Mouse (Mus musculus) embryonic facial prominence, embryonic 12.5 days (tissue): ENCODE measurements around the gene Lenep. TPM values are rescaled to one million over a fixed set of nuclear protein-coding genes. Genes with fewer than 3 reads are reported as not detected.

Experiments
- ATAC-seq: fragments of 200-750 bp; cut with Nextera tagmentation; 2 replicates; pipeline ENCODE4 v1.8.0; 2017; ENCODE audit not compliant: insufficient number of reproducible peaks, insufficient read depth, low FRiP score, low TSS enrichment
- H3K27ac ChIP-seq: fragments of 300-500 bp; sonication (generic); 2 replicates; pipeline ENCODE4 v1.5.1; 2016; ENCODE audit warnings: mild to moderate bottlenecking
- H3K27me3 ChIP-seq: fragments of 300-500 bp; sonication (generic); 2 replicates; pipeline ENCODE4 v1.6.1; 2016; ENCODE audit warnings: mild to moderate bottlenecking, moderate library complexity
- H3K36me3 ChIP-seq: fragments of 300-500 bp; sonication (generic); 2 replicates; pipeline ENCODE4 v1.6.1; 2016; ENCODE audit warnings: mild to moderate bottlenecking
- H3K4me1 ChIP-seq: fragments of 300-500 bp; sonication (generic); 2 replicates; pipeline ENCODE4 v1.6.1; 2016
- H3K4me2 ChIP-seq: fragments of 300-500 bp; sonication (generic); replicated peaks from 2 replicates; pipeline ENCODE4 v1.6.1; 2016; ENCODE audit warnings: mild to moderate bottlenecking, moderate library complexity
- H3K4me3 ChIP-seq: fragments of 300-500 bp; sonication (generic); 2 replicates; pipeline ENCODE4 v1.5.1; 2016; ENCODE audit warnings: mild to moderate bottlenecking
- H3K9ac ChIP-seq: fragments of 300-500 bp; sonication (generic); 2 replicates; pipeline ENCODE4 v1.6.1; 2016; ENCODE audit warnings: mild to moderate bottlenecking, moderate library complexity
- H3K9me3 ChIP-seq: fragments of 300-500 bp; sonication (generic); 2 replicates; pipeline ENCODE4 v1.6.1; 2016; ENCODE audit warnings: mild to moderate bottlenecking, moderate library complexity
- WGBS: fragments of 180-500 bp; shearing (Covaris S2); methylation state at CpG from one replicate; pipeline ENCODE4 v1.1.7; 2016; 5-methylcytosine and 5-hydroxymethylcytosine counted together
- polyA plus RNA-seq: library from polyadenylated mRNA; unstranded; fragments of >200 nt; fragmentation: Nextera tagmentation; extraction: Ambion mirVana; gene quantifications from 2 replicates; pipeline ENCODE4 v1.2.1, GENCODE M21; 2016

Gene Lenep
- polyA plus RNA-seq = 0.09 and 0.64 TPM in 2 replicates

DNA sequence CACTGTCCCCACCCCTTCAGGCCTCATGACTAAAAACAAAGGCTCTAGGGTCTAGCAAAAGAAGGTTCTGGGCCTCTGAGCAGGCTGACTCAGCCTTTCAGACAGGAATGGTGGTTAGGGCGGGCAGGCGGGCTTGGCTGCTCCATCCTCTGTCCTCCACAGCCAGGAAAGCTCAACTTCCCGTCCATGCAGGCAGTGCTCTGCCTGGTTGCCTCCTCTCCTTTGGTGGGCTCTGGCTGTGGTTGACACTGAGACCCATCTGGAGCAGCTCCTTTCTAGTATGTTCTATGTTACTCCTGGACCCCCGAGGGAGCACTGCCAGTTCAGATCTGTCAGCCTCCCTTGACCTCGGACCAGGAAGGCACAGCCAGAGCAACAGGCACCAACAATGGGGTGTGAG is at the start of gene Lenep:
TSS of gene Lenep (minus strand) at position 101 of the 400 bp plus-strand sequence.
- no peak for ATAC-seq
- Histone ChIP-seq H3K4me3 (no peak within 1 kb of the TSS), H3K4me2 (no peak within 1 kb of the TSS), H3K27me3 (no peaks in the 10 kb centered on the region), H3K9ac (no peak within 1 kb of the TSS), H3K9me3 (no peaks in the 10 kb centered on the region), H3K36me3 (peaks cover 22% of the 10 kb centered on the region), H3K4me1 (no peaks in the 10 kb centered on the region), H3K27ac (no peak within 1 kb of the TSS)
- WGBS = 79% methylated on average over 5 of the region's 5 CpGs

- no peak overlapping the region for H3K9ac ChIP-seq
- no peak for ATAC-seq
- H3K4me3 ChIP-seq = no peak overlapping the region
- no peak overlapping the region for H3K27ac ChIP-seq
- 89% methylated on average over 1 of the region's 1 CpGs for WGBS
- H3K36me3 ChIP-seq = peaks cover 5% of the 10 kb centered on the region; the same call in 1 of the 2 replicates
- no peaks in the 10 kb centered on the region for H3K9me3 ChIP-seq
- 0 out of 2 replicates have a peak, but pooled peaks cover 7% of the 10 kb centered on the region for H3K4me1 ChIP-seq
- no peaks in the 10 kb centered on the region for H3K27me3 ChIP-seq
- no peak overlapping the region for H3K4me2 ChIP-seq
These were observed 49.3 kb upstream of the Lenep start for GRCm38 (mm10) chr3:89451916-89452315.

DNA sequence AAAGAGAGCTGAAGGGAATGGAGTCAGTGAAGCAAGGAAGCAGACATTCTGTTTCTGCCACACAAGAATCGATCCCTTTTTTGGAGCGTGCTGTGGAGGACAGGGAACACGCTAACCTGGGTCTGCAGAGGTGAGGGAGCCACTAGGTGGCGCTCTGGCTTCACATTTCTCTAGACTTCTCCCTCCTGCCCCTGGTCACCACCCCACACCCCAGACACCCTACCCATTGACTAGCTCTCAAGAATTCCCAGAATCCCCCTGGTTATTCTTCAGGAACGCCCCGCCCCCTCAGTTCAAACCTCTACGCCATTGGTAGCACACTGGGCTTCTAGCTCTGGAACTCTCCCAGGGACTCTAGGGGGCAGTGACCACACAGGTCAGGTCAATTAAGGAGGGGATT is 46.9 kb upstream of the Lenep start:
- WGBS = 50% methylated on average over 7 of the region's 7 CpGs
- Histone ChIP-seq H3K9ac (no peak overlapping the region), H3K4me3 (no peak overlapping the region), H3K27ac (no peak overlapping the region), H3K4me1 (0 out of 2 replicates have a peak, but pooled peaks cover 7% of the 10 kb centered on the region), H3K4me2 (no peak overlapping the region), H3K27me3 (no peaks in the 10 kb centered on the region), H3K36me3 (peaks cover 20% of the 10 kb centered on the region), H3K9me3 (no peaks in the 10 kb centered on the region)
- ATAC-seq = no peak

GRCm38 (mm10) chr3:89448720-89449537 is 46.3 kb upstream of the Lenep start:
- H3K4me2 ChIP-seq = no peak overlapping the region
- ATAC-seq = no peak
- no peak overlapping the region for H3K9ac ChIP-seq
- H3K4me3 ChIP-seq = no peak overlapping the region
- H3K9me3 ChIP-seq = no peaks in the 10 kb centered on the region
- peaks cover 23% of the 10 kb centered on the region for H3K36me3 ChIP-seq
- 0 out of 2 replicates have a peak, but pooled peaks cover 7% of the 10 kb centered on the region for H3K4me1 ChIP-seq
- no peaks in the 10 kb centered on the region for H3K27me3 ChIP-seq
- WGBS = 68% methylated on average over 13 of the region's 13 CpGs
- no peak overlapping the region for H3K27ac ChIP-seq

GRCm38 (mm10) chr3:89440691-89441090 is 38.1 kb upstream of the Lenep start:
- H3K9ac ChIP-seq = no peak overlapping the region
- H3K4me1 ChIP-seq = peaks cover 6% of the 10 kb centered on the region
- no peaks in the 10 kb centered on the region for H3K27me3 ChIP-seq
- no peak for ATAC-seq
- H3K4me3 ChIP-seq = no peak overlapping the region
- no peak overlapping the region for H3K4me2 ChIP-seq
- no peak overlapping the region for H3K27ac ChIP-seq
- 94% methylated on average over 2 of the region's 2 CpGs for WGBS
- H3K36me3 ChIP-seq = peaks cover 20% of the 10 kb centered on the region
- no peaks in the 10 kb centered on the region for H3K9me3 ChIP-seq

GRCm38 (mm10) chr3:89437269-89437668 is 34.7 kb upstream of the Lenep start:
- Histone ChIP-seq H3K9ac (peak overlapping the region; percentile 60), H3K4me3 (peak overlapping the region; percentile 48), H3K4me1 (peaks cover 6% of the 10 kb centered on the region), H3K9me3 (no peaks in the 10 kb centered on the region), H3K27ac (peak overlapping the region; percentile 80), H3K4me2 (peak overlapping the region; percentile 61), H3K36me3 (peaks cover 27% of the 10 kb centered on the region), H3K27me3 (no peaks in the 10 kb centered on the region)
- no peak for ATAC-seq
- whole genome bisulfite sequencing = 34% methylated on average over 5 of the region's 5 CpGs

GRCm38 (mm10) chr3:89436176-89437113 is 33.9 kb upstream of the Lenep start, which contains the start of gene Pbxip1:
Gene Pbxip1 (plus strand): TSS chr3:89436706.
- H3K4me3 ChIP-seq = peak within 1 kb of the TSS; percentile 48
- peaks cover 29% of the 10 kb centered on the region for H3K36me3 ChIP-seq
- 6% methylated on average over 16 of the region's 16 CpGs for WGBS
- peak within 1 kb of the TSS; percentile 80 for H3K27ac ChIP-seq
- H3K9ac ChIP-seq = peak within 1 kb of the TSS; percentile 60
- H3K9me3 ChIP-seq = no peaks in the 10 kb centered on the region
- peak; percentile 80 for ATAC-seq
- peaks cover 9% of the 10 kb centered on the region for H3K4me1 ChIP-seq
- H3K4me2 ChIP-seq = peak within 1 kb of the TSS; percentile 61
- no peaks in the 10 kb centered on the region for H3K27me3 ChIP-seq

DNA sequence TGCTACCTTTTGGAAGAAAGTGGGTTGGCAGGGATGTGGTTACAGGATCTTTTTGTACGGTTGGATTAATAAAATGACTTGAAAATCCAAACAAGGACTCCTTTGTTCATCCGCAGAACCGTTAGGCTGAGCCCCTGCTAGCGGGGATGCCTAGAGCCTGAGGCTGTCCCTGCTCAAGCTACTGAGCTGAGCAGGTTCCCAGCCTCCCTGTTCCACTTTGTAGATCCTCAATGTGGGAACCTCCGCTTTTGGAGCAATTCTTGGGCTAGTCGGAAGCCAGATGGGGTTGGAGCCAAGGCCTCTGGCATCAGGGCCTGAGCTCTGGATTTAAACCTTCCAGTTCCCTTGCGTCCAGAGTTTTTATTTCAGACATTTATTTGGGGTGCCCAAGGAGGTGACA is 32.4 kb upstream of the Lenep start:
- H3K36me3 ChIP-seq = peaks cover 27% of the 10 kb centered on the region
- no peaks in the 10 kb centered on the region for H3K27me3 ChIP-seq
- no peak overlapping the region for H3K9ac ChIP-seq
- no peaks in the 10 kb centered on the region for H3K9me3 ChIP-seq
- H3K27ac ChIP-seq = peak overlapping the region; percentile 42; the same call in 1 of the 2 replicates
- no peak overlapping the region for H3K4me3 ChIP-seq
- peaks cover 16% of the 10 kb centered on the region for H3K4me1 ChIP-seq
- WGBS = 49% methylated on average over 7 of the region's 7 CpGs
- ATAC-seq = no peak
- H3K4me2 ChIP-seq = no peak overlapping the region

- Histone ChIP-seq H3K4me3 (no peak overlapping the region), H3K9ac (no peak overlapping the region), H3K36me3 (peaks cover 27% of the 10 kb centered on the region), H3K27ac (peak overlapping the region; percentile 42; the same call in 1 of the 2 replicates), H3K4me1 (peaks cover 16% of the 10 kb centered on the region), H3K4me2 (no peak overlapping the region), H3K9me3 (no peaks in the 10 kb centered on the region), H3K27me3 (no peaks in the 10 kb centered on the region)
- ATAC-seq = no peak
- 84% methylated on average over 11 of the region's 11 CpGs for WGBS
These were observed 31.9 kb upstream of the Lenep start for GRCm38 (mm10) chr3:89434532-89434931.

DNA sequence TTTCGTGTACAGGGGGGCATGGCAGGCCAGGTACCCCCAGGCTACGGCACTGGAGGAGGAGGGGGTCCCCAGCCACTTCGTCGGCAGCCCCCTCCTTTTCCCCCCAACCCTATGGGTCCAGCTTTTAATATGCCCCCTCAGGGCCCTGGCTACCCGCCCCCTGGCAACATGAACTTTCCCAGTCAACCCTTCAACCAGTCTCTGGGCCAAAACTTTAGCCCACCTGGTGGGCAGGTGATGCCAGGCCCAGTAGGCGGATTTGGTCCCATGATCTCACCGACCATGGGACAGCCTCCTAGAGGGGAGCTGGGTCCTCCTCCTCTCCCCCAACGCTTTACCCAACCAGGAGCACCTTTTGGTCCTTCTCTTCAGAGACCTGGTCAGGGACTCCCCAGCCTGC is 30.0 kb upstream of the Lenep start:
- ATAC-seq = no peak
- 86% methylated on average over 8 of the region's 8 CpGs for WGBS
- H3K27ac ChIP-seq = no peak overlapping the region
- no peaks in the 10 kb centered on the region for H3K9me3 ChIP-seq
- H3K36me3 ChIP-seq = peaks cover 32% of the 10 kb centered on the region
- H3K4me3 ChIP-seq = no peak overlapping the region
- no peak overlapping the region for H3K4me2 ChIP-seq
- H3K4me1 ChIP-seq = peaks cover 16% of the 10 kb centered on the region
- H3K27me3 ChIP-seq = no peaks in the 10 kb centered on the region
- no peak overlapping the region for H3K9ac ChIP-seq
